Mouse (Mus musculus) stomach, embryonic 14.5 days (tissue): ENCODE data around the gene Rif1. TPM values are rescaled to one million over a fixed set of nuclear protein-coding genes. Genes with fewer than 3 reads are reported as not detected.

Experiments used
- ATAC-seq: fragments of 200-750 bp; cut with Nextera tagmentation; 2 replicates; pipeline ENCODE4 v1.8.0; 2017; ENCODE audit warnings: low read depth, moderate TSS enrichment; ENCODE audit not compliant: insufficient number of reproducible peaks, insufficient read depth, low FRiP score
- H3K27ac ChIP-seq: fragments of 300-500 bp; sonication (generic); 2 replicates; pipeline ENCODE4 v1.5.1; 2014; ENCODE audit warnings: mild to moderate bottlenecking, low read length, moderate library complexity, mixed read lengths
- H3K27me3 ChIP-seq: fragments of 300-500 bp; sonication (generic); 2 replicates; pipeline ENCODE4 v1.6.1; 2014; ENCODE audit warnings: low read length, control low read depth, mixed read lengths; ENCODE audit not compliant: control insufficient read depth, insufficient read depth
- H3K36me3 ChIP-seq: fragments of 300-500 bp; sonication (generic); 2 replicates; pipeline ENCODE4 v1.6.1; 2014; ENCODE audit warnings: mild to moderate bottlenecking, control low read depth, low read length, moderate library complexity, mixed read lengths; ENCODE audit not compliant: control insufficient read depth, insufficient read depth
- H3K4me1 ChIP-seq: fragments of 300-500 bp; sonication (generic); 2 replicates; pipeline ENCODE4 v1.6.1; 2014; ENCODE audit warnings: low read length, control low read depth, mixed read lengths; ENCODE audit not compliant: control insufficient read depth, insufficient read depth
- H3K4me2 ChIP-seq: fragments of 300-500 bp; sonication (generic); replicated peaks from 2 replicates; pipeline ENCODE4 v1.6.1; 2014; ENCODE audit warnings: low read depth, low read length, control low read depth
- H3K4me3 ChIP-seq: fragments of 300-500 bp; sonication (generic); 2 replicates; pipeline ENCODE4 v1.5.1; 2014; ENCODE audit warnings: low read depth, low read length, control low read depth
- H3K9ac ChIP-seq: fragments of 300-500 bp; sonication (generic); replicated peaks from 2 replicates; pipeline ENCODE4 v1.6.1; 2014; ENCODE audit warnings: low read depth, mild to moderate bottlenecking, control low read depth, low read length, moderate library complexity, mixed read lengths
- H3K9me3 ChIP-seq: fragments of 300-500 bp; sonication (generic); 2 replicates; pipeline ENCODE4 v1.6.1; 2016; ENCODE audit warnings: low read depth, low read length, control low read depth; ENCODE audit not compliant: control insufficient read depth
- WGBS: fragments of 180-500 bp; shearing (Covaris S2); extraction: QIAGEN DNeasy Blood & Tissue Kit; methylation state at CpG from one replicate; pipeline ENCODE4 v1.1.7; 2014; 5-methylcytosine and 5-hydroxymethylcytosine counted together
- polyA plus RNA-seq: library from polyadenylated mRNA; unstranded; fragments of >200 nt; fragmentation: Nextera tagmentation; extraction: Ambion mirVana; gene quantifications from 2 replicates; pipeline ENCODE4 v1.2.1, GENCODE M21; 2014

Gene Rif1
- polyA plus RNA-seq, 1 experiment from 2014 or later: 41.7 TPM

- no peak for ATAC-seq
- 43% methylated on average over 4 of the region's 4 CpGs for WGBS
Measured at GRCm38 (mm10) chr2:52055616-52056015, 17.0 kb upstream of the Rif1 start.

GRCm38 (mm10) chr2:52057099-52057498 lies 15.5 kb upstream of the Rif1 start:
- 70% methylated on average over 1 of the region's 1 CpGs for WGBS
- Histone ChIP-seq H3K27ac (no peak overlapping the region), H3K27me3 (no peaks in the 10 kb centered on the region), H3K4me3 (no peak overlapping the region), H3K9ac (no peak overlapping the region), H3K4me2 (no peak overlapping the region), H3K4me1 (no peaks in the 10 kb centered on the region), H3K9me3 (no peaks in the 10 kb centered on the region), H3K36me3 (no peaks in the 10 kb centered on the region)
- no peak for ATAC-seq

More at GRCm38 (mm10) chr2:52055616-52056015, 17.0 kb upstream of the Rif1 start:
- no peaks in the 10 kb centered on the region for H3K4me1 ChIP-seq
- H3K9me3 ChIP-seq: no peaks in the 10 kb centered on the region
- H3K4me2 ChIP-seq: no peak overlapping the region
- H3K9ac ChIP-seq: no peak overlapping the region
- H3K27me3 ChIP-seq: no peaks in the 10 kb centered on the region
- no peak overlapping the region for H3K4me3 ChIP-seq
- no peaks in the 10 kb centered on the region for H3K36me3 ChIP-seq
- no peak overlapping the region for H3K27ac ChIP-seq

DNA sequence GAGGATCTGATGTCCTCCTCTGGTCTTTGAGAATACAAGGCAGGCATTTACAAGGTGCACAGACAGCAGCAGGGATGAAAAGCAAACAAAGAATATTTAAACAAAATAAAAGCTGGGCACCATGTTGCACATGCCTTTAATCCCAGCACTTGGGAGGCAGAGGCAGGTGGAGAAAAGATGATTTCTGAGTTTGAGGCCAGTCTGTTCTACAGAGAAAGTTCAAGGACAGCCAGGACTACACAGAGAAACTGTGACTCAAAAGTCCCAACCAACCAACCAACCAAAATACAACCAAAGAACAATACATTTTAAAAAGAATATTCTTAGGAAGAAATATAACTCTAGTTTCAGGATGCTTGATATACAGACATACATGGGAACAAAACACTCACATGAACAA lies 15.0 kb upstream of the Rif1 start:
- no peak overlapping the region for H3K9ac ChIP-seq
- H3K4me2 ChIP-seq: no peak overlapping the region
- no peaks in the 10 kb centered on the region for H3K27me3 ChIP-seq
- no peaks in the 10 kb centered on the region for H3K9me3 ChIP-seq
- H3K4me3 ChIP-seq: no peak overlapping the region
- ATAC-seq: no peak
- H3K36me3 ChIP-seq: no peaks in the 10 kb centered on the region
- no peak overlapping the region for H3K27ac ChIP-seq
- no peaks in the 10 kb centered on the region for H3K4me1 ChIP-seq

GRCm38 (mm10) chr2:52068641-52069040 lies 4.0 kb upstream of the Rif1 start:
- no peak overlapping the region for H3K27ac ChIP-seq
- no peak overlapping the region for H3K9ac ChIP-seq
- no peak for ATAC-seq
- H3K9me3 ChIP-seq: no peaks in the 10 kb centered on the region
- no peak overlapping the region for H3K4me3 ChIP-seq
- 68% methylated on average over 1 of the region's 1 CpGs for WGBS
- H3K4me2 ChIP-seq: no peak overlapping the region
- 0 out of 2 replicates have a peak, but pooled peaks cover 2% of the 10 kb centered on the region for H3K4me1 ChIP-seq
- H3K27me3 ChIP-seq: no peaks in the 10 kb centered on the region
- no peaks in the 10 kb centered on the region for H3K36me3 ChIP-seq

DNA sequence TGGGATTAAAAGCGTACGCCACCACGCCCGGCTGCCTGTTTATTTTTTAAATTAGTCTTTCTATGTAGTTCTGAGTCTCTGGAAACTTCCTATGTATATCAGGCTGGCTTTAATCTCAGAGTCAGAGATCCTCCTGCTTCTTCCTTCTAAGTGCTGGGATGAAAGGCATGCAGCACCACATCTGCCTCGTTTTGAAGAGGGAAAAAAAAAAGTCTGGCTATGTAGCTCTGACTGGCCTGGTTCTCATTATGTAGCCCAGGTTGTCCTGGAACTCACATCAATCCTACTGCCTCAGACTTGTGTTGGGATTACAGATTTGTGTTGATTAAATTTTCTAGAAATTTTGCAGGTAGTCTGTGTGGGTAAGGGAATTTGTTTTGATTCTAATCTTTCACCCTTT lies 1.8 kb upstream of the Rif1 start:
- 87% methylated on average over 5 of the region's 5 CpGs for WGBS
- Histone ChIP-seq H3K27me3 (no peaks in the 10 kb centered on the region), H3K4me2 (no peak overlapping the region), H3K4me3 (no peak overlapping the region), H3K9ac (no peak overlapping the region), H3K36me3 (peaks cover 7% of the 10 kb centered on the region; the same call in 1 of the 2 replicates), H3K4me1 (peaks cover 10% of the 10 kb centered on the region; the same call in 1 of the 2 replicates), H3K9me3 (no peaks in the 10 kb centered on the region), H3K27ac (no peak overlapping the region)
- no peak for ATAC-seq

- no peaks in the 10 kb centered on the region for H3K27me3 ChIP-seq
- H3K9ac ChIP-seq: no peak overlapping the region
- no peak for ATAC-seq
- no peaks in the 10 kb centered on the region for H3K9me3 ChIP-seq
- peaks cover 10% of the 10 kb centered on the region; the same call in 1 of the 2 replicates for H3K4me1 ChIP-seq
- peak overlapping the region; percentile 89; the same call in 1 of the 2 replicates for H3K27ac ChIP-seq
- peaks cover 10% of the 10 kb centered on the region; the same call in 1 of the 2 replicates for H3K36me3 ChIP-seq
- H3K4me2 ChIP-seq: peak overlapping the region; percentile 57
- peak overlapping the region; percentile 98; the same call in 1 of the 2 replicates for H3K4me3 ChIP-seq
- 48% methylated on average over 13 of the region's 13 CpGs for WGBS
Measured at GRCm38 (mm10) chr2:52071241-52071991, 1.2 kb upstream of the Rif1 start.

DNA sequence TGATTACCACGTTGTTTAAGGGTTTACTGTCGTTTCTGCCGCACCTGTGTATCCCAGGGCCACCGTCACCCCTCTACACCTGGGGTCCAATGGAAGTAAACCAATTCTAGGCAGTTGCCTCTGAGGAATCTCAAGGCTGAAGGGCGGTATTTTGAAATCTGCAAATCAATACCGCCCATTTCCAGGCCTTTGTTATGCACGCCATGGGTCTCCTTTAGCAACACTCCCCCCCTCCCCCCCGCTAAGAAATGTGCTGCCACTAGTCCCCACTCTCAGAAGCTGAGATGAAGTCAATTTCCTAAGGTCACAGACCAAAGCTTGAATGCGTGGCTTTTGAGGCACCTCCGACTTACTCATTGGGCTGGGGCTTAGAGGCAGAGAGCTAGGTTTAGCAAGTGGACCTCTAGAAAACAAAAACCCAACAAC lies 554 bp upstream of the Rif1 start:
- Histone ChIP-seq H3K4me3 (peak overlapping the region; percentile 98), H3K4me1 (peaks cover 10% of the 10 kb centered on the region; the same call in 1 of the 2 replicates), H3K9ac (no peak overlapping the region), H3K9me3 (no peaks in the 10 kb centered on the region), H3K4me2 (peak overlapping the region; percentile 57), H3K27ac (peak overlapping the region; percentile 89), H3K36me3 (peaks cover 12% of the 10 kb centered on the region; the same call in 1 of the 2 replicates), H3K27me3 (no peaks in the 10 kb centered on the region)
- ATAC-seq: peak; percentile 18; the same call in 1 of the 2 replicates
- WGBS: 9% methylated on average over 10 of the region's 10 CpGs

DNA sequence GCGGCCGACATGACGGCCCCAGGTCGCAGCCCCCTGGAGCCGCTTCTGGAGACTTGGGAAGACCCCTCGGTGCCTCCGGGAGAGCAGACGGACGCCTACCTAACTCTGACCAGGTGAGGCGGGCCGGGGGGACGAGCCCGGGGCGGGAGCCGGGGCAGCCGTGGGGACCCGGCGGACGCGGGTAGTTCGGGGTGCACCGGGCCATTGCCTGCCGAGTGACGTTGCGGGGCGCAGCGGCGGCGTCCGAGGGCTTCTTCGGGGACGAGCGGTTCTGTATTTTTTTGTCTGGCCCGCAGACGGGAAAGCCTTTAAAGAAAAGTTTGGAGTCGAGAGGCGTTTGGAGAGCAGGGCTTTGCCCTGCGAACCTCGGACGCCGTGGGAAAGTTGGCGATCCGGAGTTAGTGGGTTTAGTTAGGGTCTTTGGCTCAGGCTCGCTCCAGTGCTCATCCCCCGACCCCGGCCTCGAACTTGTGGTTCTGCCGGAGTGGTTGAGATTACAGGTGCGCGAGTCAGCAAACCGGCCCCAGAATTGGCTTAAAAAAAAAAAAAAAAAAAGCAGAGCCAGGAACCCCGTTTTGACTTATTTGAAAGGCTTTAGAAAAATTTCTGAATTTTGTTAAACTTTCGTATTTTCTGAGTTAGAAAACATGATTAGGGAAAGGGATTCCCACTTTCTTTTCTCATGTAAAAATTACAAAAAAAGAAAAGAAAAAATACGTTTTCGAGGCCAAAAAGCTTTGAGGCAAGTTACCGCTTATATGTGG lies 691 bp downstream of the Rif1 start:
- peaks cover 22% of the 10 kb centered on the region; the same call in 1 of the 2 replicates for H3K36me3 ChIP-seq
- H3K4me3 ChIP-seq: peak overlapping the region; percentile 98
- no peaks in the 10 kb centered on the region for H3K9me3 ChIP-seq
- ATAC-seq: no peak; the same call in 1 of the 2 replicates
- 1% methylated on average over 53 of the region's 56 CpGs for WGBS
- peak overlapping the region; percentile 89 for H3K27ac ChIP-seq
- H3K4me2 ChIP-seq: peak overlapping the region; percentile 57
- peaks cover 10% of the 10 kb centered on the region; the same call in 1 of the 2 replicates for H3K4me1 ChIP-seq
- peak overlapping the region; percentile 96 for H3K9ac ChIP-seq
- no peaks in the 10 kb centered on the region for H3K27me3 ChIP-seq
